Mouse (Mus musculus) CH12.LX (cell line): Measurements from ENCODE around the gene Brms1l. TPM values are rescaled to one million over a fixed set of nuclear protein-coding genes. Genes with fewer than 3 reads are reported as not detected.

Experiments
- DNase-seq: peaks from one replicate; pipeline ENCODE4 v3.0.0-alpha.2; 2013; ENCODE audit errors: extremely low read depth
- H3K27ac ChIP-seq: 2 replicates; pipeline ENCODE4 v1.5.1; 2012; ENCODE audit warnings: low read depth, mild to moderate bottlenecking, control low read depth, moderate library complexity; ENCODE audit not compliant: insufficient read depth
- H3K27me3 ChIP-seq: replicated peaks from 2 replicates; pipeline ENCODE3; 2012; ENCODE audit warnings: inconsistent platforms
- H3K36me3 ChIP-seq, 2 experiments: replicated peaks in 1 of 2; 2 replicates each; pipeline versions ENCODE3 to v1.6.1; 2012; ENCODE audit warnings: inconsistent platforms in 1 of 2, low read length in 1 of 2, mild to moderate bottlenecking in 1 of 2, mixed read lengths in 1 of 2, moderate library complexity in 1 of 2; ENCODE audit not compliant: control insufficient read depth in 1 of 2, insufficient read depth in 1 of 2
- H3K4me1 ChIP-seq, 2 experiments: 2 replicates each; pipeline ENCODE4 v1.6.1; 2012; ENCODE audit warnings: inconsistent platforms in 1 of 2, moderate library complexity in 1 of 2; ENCODE audit not compliant: insufficient read depth in 2 of 2, control insufficient read depth in 1 of 2
- H3K4me2 ChIP-seq: 2 replicates; pipeline ENCODE4 v1.6.1; 2012; ENCODE audit warnings: low read depth, mild to moderate bottlenecking, control low read depth; ENCODE audit not compliant: poor library complexity, insufficient read depth, severe bottlenecking
- H3K4me3 ChIP-seq, 3 experiments: fragments of 150-350 bp in 1 of 3; sonication (generic) in 1 of 3; replicated peaks in 1 of 3; 2 replicates each; pipeline versions ENCODE3 to v1.5.1; 2011 to 2012; ENCODE audit warnings: low read depth in 2 of 3, low read length in 2 of 3, mild to moderate bottlenecking in 2 of 3, moderate library complexity in 2 of 3, control low read depth in 1 of 3, improper control_type of control experiment in 1 of 3, inconsistent platforms in 1 of 3, mixed read lengths in 1 of 3; ENCODE audit not compliant: poor library complexity in 1 of 3
- H3K79me2 ChIP-seq: replicated peaks from 2 replicates; pipeline ENCODE4 v1.6.1; 2012; ENCODE audit warnings: mild to moderate bottlenecking, moderate library complexity; ENCODE audit not compliant: control insufficient read depth, poor library complexity, insufficient read depth, severe bottlenecking; ENCODE audit errors: extremely low read depth
- H3K9ac ChIP-seq: 2 replicates; pipeline ENCODE4 v1.6.1; 2012; ENCODE audit warnings: low read depth, mild to moderate bottlenecking, control low read depth, moderate library complexity; ENCODE audit not compliant: insufficient read depth
- H3K9me3 ChIP-seq: replicated peaks from 2 replicates; pipeline ENCODE3; 2012; ENCODE audit warnings: low read length, inconsistent platforms, mixed read lengths
- BHLHE40 ChIP-seq: IDR thresholded peaks from 2 replicates; pipeline ENCODE4 v1.6.1; 2011; ENCODE audit warnings: mild to moderate bottlenecking, low read depth, low read length, improper control_type of control experiment
- CHD1 ChIP-seq: IDR thresholded peaks from 2 replicates; pipeline ENCODE4 v1.6.1; 2012; ENCODE audit warnings: low read depth, low read length, improper control_type of control experiment, inconsistent platforms
- CHD2 ChIP-seq: IDR thresholded peaks from 2 replicates; pipeline ENCODE4 v1.6.1; 2011; ENCODE audit warnings: low read length, improper control_type of control experiment
- CTCF ChIP-seq, 2 experiments: IDR thresholded peaks in 1 of 2; conservative IDR thresholded peaks in 1 of 2; 2 replicates each; pipeline ENCODE4 v1.5.1; 2011 to 2012; ENCODE audit warnings: low read depth in 2 of 2, low read length in 2 of 2, improper control_type of control experiment in 1 of 2, inconsistent platforms in 1 of 2, mild to moderate bottlenecking in 1 of 2, moderate library complexity in 1 of 2
- E2F4 ChIP-seq: IDR thresholded peaks from 2 replicates; pipeline ENCODE4 v1.6.1; 2011; ENCODE audit warnings: low read depth, low read length, improper control_type of control experiment; ENCODE audit not compliant: insufficient replicate concordance
- ELF1 ChIP-seq: IDR thresholded peaks from 2 replicates; pipeline ENCODE4 v1.6.1; 2014; ENCODE audit warnings: low read depth, mild to moderate bottlenecking, inconsistent platforms, low read length, improper control_type of control experiment
- EP300 ChIP-seq: IDR thresholded peaks from 2 replicates; pipeline ENCODE4 v1.6.1; 2011; ENCODE audit warnings: low read length, improper control_type of control experiment
- ETS1 ChIP-seq: conservative IDR thresholded peaks from 2 replicates; pipeline ENCODE4 v1.6.1; 2012; ENCODE audit warnings: low read depth, mild to moderate bottlenecking, inconsistent platforms, low read length, improper control_type of control experiment, moderate library complexity
- GABPA ChIP-seq: IDR thresholded peaks from 2 replicates; pipeline ENCODE4 v1.6.1; 2012; ENCODE audit warnings: low read depth, low read length, improper control_type of control experiment, inconsistent platforms; ENCODE audit not compliant: insufficient replicate concordance
- HCFC1 ChIP-seq: IDR thresholded peaks from 2 replicates; pipeline ENCODE4 v1.6.1; 2012; ENCODE audit warnings: low read depth, mild to moderate bottlenecking, inconsistent platforms, low read length, improper control_type of control experiment
- IRF4 ChIP-seq: IDR thresholded peaks from 2 replicates; pipeline ENCODE4 v1.6.1; 2014; ENCODE audit warnings: low read depth, mild to moderate bottlenecking, inconsistent platforms, low read length, improper control_type of control experiment
- JUN ChIP-seq: IDR thresholded peaks from 2 replicates; pipeline ENCODE4 v1.6.1; 2011; ENCODE audit warnings: low read depth, mild to moderate bottlenecking, low read length, improper control_type of control experiment, moderate library complexity; ENCODE audit not compliant: insufficient read depth
- JUND ChIP-seq: conservative IDR thresholded peaks from 2 replicates; pipeline ENCODE4 v1.6.1; 2011; ENCODE audit warnings: low read depth, low read length, improper control_type of control experiment
- KAT2A ChIP-seq: IDR thresholded peaks from 2 replicates; pipeline ENCODE4 v1.6.1; 2012; ENCODE audit warnings: low read length, improper control_type of control experiment, inconsistent platforms; ENCODE audit not compliant: insufficient replicate concordance
- MAFK ChIP-seq: IDR thresholded peaks from 2 replicates; pipeline ENCODE4 v1.6.1; 2011; ENCODE audit warnings: low read length, improper control_type of control experiment; ENCODE audit not compliant: insufficient replicate concordance
- MAX ChIP-seq: IDR thresholded peaks from 2 replicates; pipeline ENCODE4 v1.6.1; 2011; ENCODE audit warnings: low read length, improper control_type of control experiment
- MAZ ChIP-seq: IDR thresholded peaks from 2 replicates; pipeline ENCODE4 v1.6.1; 2012; ENCODE audit warnings: low read depth, mild to moderate bottlenecking, inconsistent platforms, low read length, improper control_type of control experiment, moderate library complexity
- MEF2A ChIP-seq: IDR thresholded peaks from 2 replicates; pipeline ENCODE4 v1.6.1; 2014; ENCODE audit warnings: low read depth, mild to moderate bottlenecking, inconsistent platforms, low read length, improper control_type of control experiment, borderline replicate concordance
- MXI1 ChIP-seq: IDR thresholded peaks from 2 replicates; pipeline ENCODE4 v1.6.1; 2011; ENCODE audit warnings: mild to moderate bottlenecking, low read depth, low read length, improper control_type of control experiment
- MYC ChIP-seq: IDR thresholded peaks from 2 replicates; pipeline ENCODE4 v1.6.1; 2011; ENCODE audit warnings: low read depth, mild to moderate bottlenecking, improper control_type of control experiment, low read length
- NELFE ChIP-seq: IDR thresholded peaks from 2 replicates; pipeline ENCODE4 v1.6.1; 2011; ENCODE audit warnings: low read depth, low read length, improper control_type of control experiment
- NRF1 ChIP-seq: IDR thresholded peaks from 2 replicates; pipeline ENCODE4 v1.6.1; 2014; ENCODE audit warnings: low read depth, mild to moderate bottlenecking, inconsistent platforms, low read length, improper control_type of control experiment, moderate library complexity
- PAX5 ChIP-seq: IDR thresholded peaks from 2 replicates; pipeline ENCODE4 v1.6.1; 2012; ENCODE audit warnings: low read length, inconsistent platforms, mixed read lengths
- POLR2A ChIP-seq: IDR thresholded peaks from 2 replicates; pipeline ENCODE4 v1.6.1; 2011; ENCODE audit warnings: low read depth, mild to moderate bottlenecking, improper control_type of control experiment, low read length
- POLR2AphosphoS2 ChIP-seq: IDR thresholded peaks from 2 replicates; pipeline ENCODE4 v1.6.1; 2011; ENCODE audit warnings: low read depth, low read length, improper control_type of control experiment
- RAD21 ChIP-seq: IDR thresholded peaks from 2 replicates; pipeline ENCODE4 v1.6.1; 2011; ENCODE audit warnings: low read depth, mild to moderate bottlenecking, low read length, improper control_type of control experiment, moderate library complexity
- RCOR1 ChIP-seq: conservative IDR thresholded peaks from 2 replicates; pipeline ENCODE4 v1.6.1; 2012; ENCODE audit warnings: low read depth, mild to moderate bottlenecking, inconsistent platforms, low read length, improper control_type of control experiment
- SIN3A ChIP-seq: IDR thresholded peaks from 2 replicates; pipeline ENCODE4 v1.6.1; 2012; ENCODE audit warnings: low read length, improper control_type of control experiment, inconsistent platforms
- SMC3 ChIP-seq: IDR thresholded peaks from 2 replicates; pipeline ENCODE4 v1.6.1; 2011; ENCODE audit warnings: low read depth, low read length, improper control_type of control experiment
- TBP ChIP-seq: conservative IDR thresholded peaks from 2 replicates; pipeline ENCODE4 v1.6.1; 2011; ENCODE audit warnings: low read depth, low read length, improper control_type of control experiment
- TCF12 ChIP-seq: IDR thresholded peaks from 2 replicates; pipeline ENCODE4 v1.6.1; 2014; ENCODE audit warnings: low read depth, mild to moderate bottlenecking, inconsistent platforms, low read length, improper control_type of control experiment
- UBTF ChIP-seq: IDR thresholded peaks from 2 replicates; pipeline ENCODE4 v1.6.1; 2012; ENCODE audit warnings: low read depth, mild to moderate bottlenecking, inconsistent platforms, low read length, improper control_type of control experiment, moderate library complexity
- USF1 ChIP-seq: IDR thresholded peaks from 2 replicates; pipeline ENCODE4 v1.6.1; 2014; ENCODE audit warnings: low read depth, mild to moderate bottlenecking, inconsistent platforms, low read length, improper control_type of control experiment
- ZC3H11A ChIP-seq: IDR thresholded peaks from 2 replicates; pipeline ENCODE4 v1.6.1; 2012; ENCODE audit warnings: low read depth, mild to moderate bottlenecking, inconsistent platforms, low read length, improper control_type of control experiment
- ZKSCAN1 ChIP-seq: IDR thresholded peaks from 2 replicates; pipeline ENCODE4 v1.6.1; 2012; ENCODE audit warnings: low read depth, inconsistent platforms, low read length, improper control_type of control experiment, borderline replicate concordance
- ZMIZ1 ChIP-seq: IDR thresholded peaks from 2 replicates; pipeline ENCODE4 v1.6.1; 2012; ENCODE audit warnings: low read depth, mild to moderate bottlenecking, inconsistent platforms, low read length, improper control_type of control experiment
- ZNF384 ChIP-seq: IDR thresholded peaks from 2 replicates; pipeline ENCODE4 v1.6.1; 2012; ENCODE audit warnings: low read depth, low read length, improper control_type of control experiment, inconsistent platforms
- dilution Hi-C: fragments of 300-500 bp; cut with MboI; formaldehyde crosslinking; loops from 2 replicates; pipeline ENCODE4 v1.14.3; 2020; ENCODE audit warnings: low sequenced_read_pairs; ENCODE audit not compliant: extremely low pct_unique_long_range_greater_than_20kb, extremely low pct_ligation_motif_present
- in situ Hi-C: fragments of 300-500 bp; cut with MboI; formaldehyde crosslinking; loops from 3 replicates; pipeline ENCODE4 v1.14.3; 2019; ENCODE audit warnings: low sequenced_read_pairs, low pct_ligation_motif_present, low pct_unique_long_range_greater_than_20kb, mixed read lengths
- polyA plus RNA-seq: library from polyadenylated mRNA; unstranded; fragments of >175 nt; gene quantifications from 2 replicates; pipeline ENCODE4 v1.2.1, GENCODE M21; 2012; ENCODE audit warnings: low read depth; ENCODE audit not compliant: insufficient read length
- total RNA-seq, 2 experiments: library from RNA; depleted of rRNA; stranded (reverse); fragments of 300-350 nt in 1 of 2; fragments of >200 nt in 1 of 2; gene quantifications; 2 replicates each; pipeline ENCODE4 v1.2.3; 2012 to 2014

Brms1l gene
- 16.3 and 17.8 TPM in 2 replicates for total RNA-seq (2012; rRNA removed)
- total RNA-seq (2014; rRNA removed): 18.9 and 19.7 TPM in 2 replicates
- 32.6 and 48.0 TPM in 2 replicates for polyA plus RNA-seq

- Histone ChIP-seq H3K27me3 (no peaks in the 10 kb centered on the region), H3K36me3 (peaks cover 4 to 21% of the 10 kb centered on the region in 2 experiments), H3K4me3 (peak within 1 kb of the TSS; percentile 82 to 94 (median 89)), H3K4me1 (peaks cover 3 to 20% of the 10 kb centered on the region in 2 experiments; a peak in 3 of 4 replicates), H3K27ac (peak within 1 kb of the TSS; percentile 82), H3K4me2 (peak within 1 kb of the TSS; percentile 90), H3K79me2 (peaks cover 6% of the 10 kb centered on the region; the same call in 1 of the 2 replicates), H3K9ac (peak within 1 kb of the TSS; percentile 69), H3K9me3 (no peaks in the 10 kb centered on the region)
- in situ Hi-C loops: loop anchor here (10.0 kb wide), 2 partner anchors 52 to 322 kb away; no protein-coding TSS in a partner anchor
- DNase-seq: peak; percentile 99
- dilution Hi-C loops: no loop called here
- TF ChIP-seq NRF1 (peak; percentile 25; the same call in 1 of the 2 replicates), ZC3H11A (no peak), CHD1 (peak; percentile 46; the same call in 1 of the 2 replicates), RCOR1 (no peak), UBTF (no peak; the same call in 1 of the 2 replicates), BHLHE40 (no peak), POLR2AphosphoS2 (no peak), MEF2A (peak; percentile 22; the same call in 1 of the 2 replicates), CHD2 (peak; percentile 93), MXI1 (peak; percentile 83), IRF4 (no peak), HCFC1 (peak; percentile 98), TBP (no peak), JUND (no peak), POLR2A (peak; percentile 86), EP300 (peak; percentile 24; the same call in 1 of the 2 replicates), JUN (no peak), MAFK (no peak), ETS1 (peak; percentile 21; the same call in 1 of the 2 replicates), SMC3 (no peak), MYC (peak; percentile 60; the same call in 1 of the 2 replicates), ZKSCAN1 (no peak), E2F4 (0 out of 2 replicates have a peak, but pooled peaks have one; percentile 40), GABPA (0 out of 2 replicates have a peak, but pooled peaks have one; percentile 38), PAX5 (no peak), KAT2A (peak; percentile 96; the same call in 1 of the 2 replicates), ZMIZ1 (peak; percentile 89), MAX (peak; percentile 16; the same call in 1 of the 2 replicates), RAD21 (no peak), ZNF384 (no peak), SIN3A (peak; percentile 88), USF1 (no peak), ELF1 (peak; percentile 80), MAZ (peak; percentile 68; the same call in 1 of the 2 replicates), CTCF (conservative IDR thresholded peaks at IDR 0.05 in 1 of 2, IDR thresholded peaks at IDR 0.05 in 1 of 2; ENCODE audit: low read depth in 2 of 2, low read length in 2 of 2) (no peak), TCF12 (peak; percentile 60; the same call in 1 of the 2 replicates), NELFE (peak; percentile 77; the same call in 1 of the 2 replicates)
These were observed at the start of gene Brms1l for GRCm38 (mm10) chr12:55836199-55836951. Gene Brms1l, plus strand, starts transcription at chr12:55836324.
